Mouse (Mus musculus): ENCODE measurements around the gene Nr2e1. TPM values are rescaled to one million over a fixed set of nuclear protein-coding genes. Genes with fewer than 3 reads are reported as not detected.

Nr2e1 gene
- polyA plus RNA-seq (2016; fragmentation: Nextera tagmentation; extraction: Ambion mirVana), result not detected in 2 replicates

DNA sequence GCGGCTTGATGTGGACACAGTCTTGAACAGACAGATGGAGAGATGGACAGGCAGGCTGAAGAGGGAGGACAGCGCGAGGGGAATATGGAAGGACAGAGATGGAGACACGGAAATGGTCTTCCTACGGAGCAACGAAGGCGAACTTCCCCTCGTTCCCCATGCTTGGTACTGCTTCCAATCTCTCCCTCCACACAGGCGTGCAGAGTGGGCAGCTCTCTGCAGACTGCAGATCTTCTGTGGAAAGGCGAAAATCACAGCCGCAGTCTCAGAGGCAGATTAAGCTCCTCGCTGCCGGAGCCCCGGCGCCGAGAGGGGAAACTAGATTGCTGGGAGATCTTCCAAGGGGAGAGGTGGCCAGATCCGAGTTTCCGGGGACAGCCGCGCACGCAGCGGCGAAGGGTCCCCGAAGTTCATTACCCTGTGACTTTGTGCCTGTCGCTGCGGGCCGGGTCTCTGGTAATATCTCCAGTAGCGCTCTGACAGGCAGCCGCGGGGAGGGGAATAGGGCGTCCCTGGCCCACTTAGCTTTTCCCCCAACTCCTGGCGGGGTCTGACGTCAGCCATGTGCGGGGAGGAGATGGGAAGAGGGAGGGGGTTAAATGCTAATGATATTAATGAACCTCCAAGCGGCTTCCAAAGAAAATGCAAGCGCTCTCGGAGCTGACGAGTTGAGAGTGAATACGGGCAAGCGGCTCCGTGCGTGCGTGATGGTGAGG is at the start of gene Nr2e1, which contains the start of gene Ostm1:
TSS of gene Nr2e1 (minus strand) at position 476 of the 716 bp plus-strand sequence.
TSS of gene Ostm1 (plus strand) at position 666 of the 716 bp plus-strand sequence.
- WGBS, result under 1% methylated on average over 43 of the region's 43 CpGs
- no peak for DNase-seq (ENCODE audit: low spot score)

DNA sequence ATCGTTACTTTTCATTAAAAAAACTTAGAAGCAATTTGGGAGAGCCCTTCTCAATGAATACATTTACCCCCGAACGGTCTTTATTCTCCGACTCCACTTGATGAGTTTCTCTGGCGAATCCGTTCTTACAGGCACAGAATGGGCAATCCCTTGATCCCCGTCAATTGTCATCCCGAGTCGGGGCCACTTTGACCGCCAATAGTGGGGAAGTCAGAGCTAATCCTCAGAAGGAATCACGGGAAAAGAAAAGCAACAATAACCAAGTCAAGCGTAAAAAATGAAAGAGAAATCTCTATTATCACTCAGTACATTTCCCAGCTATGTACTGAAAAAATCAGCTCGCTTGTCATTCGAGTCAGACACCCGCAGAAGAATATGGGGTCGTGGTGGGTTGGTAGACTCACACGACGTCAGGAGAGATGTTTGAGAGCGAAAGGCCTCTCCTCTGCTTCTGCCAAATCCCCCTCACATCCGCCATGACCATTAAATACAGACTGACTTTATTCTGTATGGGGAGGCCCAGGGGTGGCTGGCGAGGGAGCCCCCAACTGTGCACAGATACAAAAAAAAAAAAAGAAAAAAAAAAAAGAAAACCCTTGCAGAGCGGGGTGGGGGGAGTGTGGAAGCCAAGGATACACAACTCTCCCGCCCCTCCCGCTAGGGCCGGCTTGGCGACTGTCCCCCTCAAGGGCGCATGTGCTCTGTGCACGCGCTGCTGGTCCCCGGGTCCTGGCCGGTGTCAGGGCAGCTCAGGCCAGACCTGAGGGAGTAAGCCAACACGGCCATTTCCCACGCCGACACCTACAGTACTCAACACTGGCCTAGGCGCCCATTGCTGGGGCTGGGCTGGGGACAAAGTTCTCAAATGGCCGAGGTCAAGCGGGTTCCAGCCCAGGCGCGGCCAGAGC is 49.3 kb upstream of the Nr2e1 start:
- DNase-seq (ENCODE audit: low spot score), result peak; percentile 61
- H3K27me3 ChIP-seq (ENCODE audit: low read depth, poor library complexity, severe bottlenecking), result peaks cover 100% of the 10 kb centered on the region
- H3K4me1 ChIP-seq, result peaks cover 30% of the 10 kb centered on the region
- under 1% methylated on average over 39 of the region's 39 CpGs for WGBS
- no peaks in the 10 kb centered on the region for H3K36me3 ChIP-seq
- H3K4me3 ChIP-seq, result peak overlapping the region; percentile 39
- H3K27ac ChIP-seq, result no peak overlapping the region
- no peaks in the 10 kb centered on the region for H3K9me3 ChIP-seq (replicated peaks)

More for the DNA sequence above, at the start of gene Nr2e1, which contains the start of gene Ostm1:
- Histone ChIP-seq H3K27me3 (ENCODE audit: low read depth, poor library complexity, severe bottlenecking) (peaks cover 100% of the 10 kb centered on the region), H3K36me3 (no peaks in the 10 kb centered on the region), H3K4me3 (peak within 1 kb of the TSS; percentile 28), H3K27ac (no peak within 1 kb of the TSS), H3K9me3 (replicated peaks) (0 out of 2 replicates have a peak, but pooled peaks cover 4% of the 10 kb centered on the region), H3K4me1 (peaks cover 46% of the 10 kb centered on the region)

GRCm38 (mm10) chr10:42631754-42632452 is 48.5 kb upstream of the Nr2e1 start:
- peaks cover 100% of the 10 kb centered on the region for H3K27me3 ChIP-seq (ENCODE audit: low read depth, poor library complexity, severe bottlenecking)
- DNase-seq (ENCODE audit: low spot score), result peak; percentile 52
- H3K4me3 ChIP-seq, result peak overlapping the region; percentile 27
- no peaks in the 10 kb centered on the region for H3K36me3 ChIP-seq
- no peak overlapping the region for H3K27ac ChIP-seq
- WGBS, result under 1% methylated on average over 42 of the region's 42 CpGs
- no peaks in the 10 kb centered on the region for H3K9me3 ChIP-seq (replicated peaks)
- H3K4me1 ChIP-seq, result peaks cover 30% of the 10 kb centered on the region

DNA sequence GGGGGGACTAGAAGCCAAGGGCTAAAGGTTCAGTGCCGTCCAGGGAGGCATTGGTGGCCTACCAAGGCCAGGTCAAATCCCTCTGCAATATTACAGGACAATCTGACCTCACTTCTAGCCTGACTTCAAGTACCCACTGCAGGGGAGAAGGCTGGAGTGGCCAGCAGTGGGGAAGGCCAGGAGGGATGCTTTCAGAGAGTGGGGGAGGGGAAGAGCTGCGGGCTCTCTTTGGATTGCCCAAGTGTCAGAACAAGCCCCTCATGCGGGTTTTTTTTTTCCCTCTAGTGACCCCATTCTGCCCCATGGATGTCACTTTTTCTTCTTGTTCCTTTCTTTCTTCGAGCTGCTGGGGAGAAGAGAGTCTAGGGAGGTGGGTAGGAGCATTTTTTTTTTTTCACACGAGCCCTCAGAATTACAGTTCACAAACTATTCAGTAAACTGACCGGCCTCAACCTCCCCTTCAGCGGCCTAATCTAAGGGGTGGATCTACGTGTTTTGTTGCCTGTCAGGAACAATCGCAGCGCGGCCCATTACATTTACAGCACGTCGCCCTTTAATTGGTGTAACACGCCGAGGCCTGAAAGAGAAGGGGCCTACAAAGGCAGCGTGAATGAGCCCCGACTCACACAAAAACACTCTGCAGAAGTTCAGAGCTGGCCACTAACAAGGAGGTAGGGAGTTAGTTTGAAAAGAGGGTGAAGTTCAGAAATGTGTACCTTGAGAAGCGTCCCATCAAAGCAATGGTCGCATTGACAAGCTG is 47.3 kb upstream of the Nr2e1 start:
- Histone ChIP-seq H3K4me1 (peaks cover 27% of the 10 kb centered on the region), H3K27ac (no peak overlapping the region), H3K27me3 (ENCODE audit: low read depth, poor library complexity, severe bottlenecking) (peaks cover 100% of the 10 kb centered on the region), H3K9me3 (replicated peaks) (no peaks in the 10 kb centered on the region), H3K36me3 (no peaks in the 10 kb centered on the region), H3K4me3 (no peak overlapping the region)
- peak; percentile 50 for DNase-seq (ENCODE audit: low spot score)
- WGBS, result under 1% methylated on average over 19 of the region's 19 CpGs

DNA sequence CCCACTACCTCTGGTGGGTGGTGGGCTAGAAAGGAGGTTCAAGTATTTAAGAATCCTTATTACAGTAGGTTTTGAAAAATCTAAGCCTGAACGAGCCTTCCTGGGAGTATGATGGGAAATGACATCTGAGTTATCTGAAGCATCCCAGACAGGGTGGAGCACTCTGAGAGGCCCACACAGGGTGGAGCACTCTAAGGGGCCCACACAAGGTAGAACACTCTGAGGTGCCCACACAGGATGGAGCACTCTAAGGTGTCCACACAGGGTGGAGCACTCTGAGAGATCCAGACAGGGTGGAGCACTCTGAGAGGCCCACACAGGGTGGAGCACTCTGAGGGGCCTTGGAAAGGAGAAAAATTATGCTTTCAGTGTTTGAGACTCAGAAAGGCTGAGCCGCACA is 42.5 kb upstream of the Nr2e1 start:
- Histone ChIP-seq H3K36me3 (no peaks in the 10 kb centered on the region), H3K27ac (no peak overlapping the region), H3K9me3 (replicated peaks) (no peaks in the 10 kb centered on the region), H3K27me3 (ENCODE audit: low read depth, poor library complexity, severe bottlenecking) (peaks cover 79% of the 10 kb centered on the region), H3K4me1 (no peaks in the 10 kb centered on the region), H3K4me3 (no peak overlapping the region)
- WGBS, result 90% methylated on average over 2 of the region's 2 CpGs
- no peak for DNase-seq (ENCODE audit: low spot score)

GRCm38 (mm10) chr10:42618291-42618690 is 34.9 kb upstream of the Nr2e1 start:
- no peak for DNase-seq (ENCODE audit: low spot score)
- peaks cover 91% of the 10 kb centered on the region for H3K27me3 ChIP-seq (ENCODE audit: low read depth, poor library complexity, severe bottlenecking)
- no peak overlapping the region for H3K27ac ChIP-seq
- H3K4me1 ChIP-seq, result peaks cover 7% of the 10 kb centered on the region
- 46% methylated on average over 2 of the region's 2 CpGs for WGBS
- no peaks in the 10 kb centered on the region for H3K9me3 ChIP-seq (replicated peaks)
- no peaks in the 10 kb centered on the region for H3K36me3 ChIP-seq
- H3K4me3 ChIP-seq, result no peak overlapping the region

GRCm38 (mm10) chr10:42614766-42615165 is 31.3 kb upstream of the Nr2e1 start:
- 8% methylated on average over 9 of the region's 9 CpGs for whole genome bisulfite sequencing
- no peak for DNase-seq (ENCODE audit: low spot score)

DNA sequence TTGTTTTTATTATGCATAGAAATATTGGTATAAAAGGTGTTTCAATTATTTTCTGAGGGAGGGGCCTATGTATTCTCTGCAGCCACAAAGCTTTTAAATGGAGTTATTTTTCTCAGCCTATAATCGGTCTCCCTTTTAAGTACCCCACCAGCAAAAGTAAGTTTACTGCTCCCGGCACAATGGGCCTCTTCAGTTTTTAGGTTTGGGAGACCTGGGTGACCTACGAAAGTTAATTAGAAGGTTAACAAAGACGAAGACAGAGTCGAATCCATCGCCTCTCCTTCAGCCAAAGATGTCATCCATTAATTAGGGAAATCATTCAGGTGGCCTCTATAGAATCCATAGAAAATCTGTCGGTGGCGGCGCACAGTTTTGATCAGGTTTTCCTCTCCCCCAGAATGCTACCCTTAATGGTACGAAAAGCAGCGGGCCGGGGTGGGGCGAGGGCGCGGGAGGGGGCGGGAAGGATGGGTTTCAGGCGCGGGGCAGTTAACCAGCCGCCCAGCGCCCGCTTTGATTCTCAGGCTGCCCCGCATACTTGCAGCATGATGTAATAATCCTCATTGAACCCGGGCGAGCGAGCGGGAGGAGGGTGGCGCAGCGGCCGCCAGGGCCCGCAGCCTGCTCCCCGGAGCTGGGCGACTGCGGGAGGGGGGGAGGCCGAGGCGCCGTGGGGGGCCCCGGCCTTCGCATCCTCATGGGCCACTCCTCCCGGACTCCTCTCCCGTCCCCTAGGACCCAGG is 30.4 kb upstream of the Nr2e1 start:
- Histone ChIP-seq H3K9me3 (replicated peaks) (no peaks in the 10 kb centered on the region), H3K27me3 (ENCODE audit: low read depth, poor library complexity, severe bottlenecking) (peaks cover 98% of the 10 kb centered on the region), H3K27ac (no peak overlapping the region), H3K4me3 (peak overlapping the region; percentile 46), H3K4me1 (peaks cover 7% of the 10 kb centered on the region), H3K36me3 (no peaks in the 10 kb centered on the region)
- WGBS, result under 1% methylated on average over 40 of the region's 40 CpGs
- DNase-seq (ENCODE audit: low spot score), result peak; percentile 70

More at GRCm38 (mm10) chr10:42614766-42615165, 31.3 kb upstream of the Nr2e1 start:
- peaks cover 7% of the 10 kb centered on the region for H3K4me1 ChIP-seq
- H3K36me3 ChIP-seq, result no peaks in the 10 kb centered on the region
- H3K27me3 ChIP-seq (ENCODE audit: low read depth, poor library complexity, severe bottlenecking), result peaks cover 99% of the 10 kb centered on the region
- no peak overlapping the region for H3K27ac ChIP-seq
- no peak overlapping the region for H3K4me3 ChIP-seq
- H3K9me3 ChIP-seq (replicated peaks), result no peaks in the 10 kb centered on the region

- Histone ChIP-seq H3K27ac (no peak overlapping the region), H3K9me3 (replicated peaks) (no peaks in the 10 kb centered on the region), H3K4me1 (peaks cover 7% of the 10 kb centered on the region), H3K4me3 (no peak overlapping the region), H3K36me3 (no peaks in the 10 kb centered on the region), H3K27me3 (ENCODE audit: low read depth, poor library complexity, severe bottlenecking) (peaks cover 98% of the 10 kb centered on the region)
- 5% methylated on average over 12 of the region's 12 CpGs for WGBS
- no peak for DNase-seq (ENCODE audit: low spot score)
These were observed 29.6 kb upstream of the Nr2e1 start for GRCm38 (mm10) chr10:42613075-42613474.

GRCm38 (mm10) chr10:42606757-42607156 is 23.3 kb upstream of the Nr2e1 start:
- Histone ChIP-seq H3K36me3 (no peaks in the 10 kb centered on the region), H3K9me3 (replicated peaks) (peaks cover 3% of the 10 kb centered on the region; the same call in 1 of the 2 replicates), H3K27ac (no peak overlapping the region), H3K4me3 (no peak overlapping the region), H3K4me1 (no peaks in the 10 kb centered on the region), H3K27me3 (ENCODE audit: low read depth, poor library complexity, severe bottlenecking) (peaks cover 54% of the 10 kb centered on the region)
- WGBS, result 83% methylated on average over 4 of the region's 4 CpGs
- DNase-seq (ENCODE audit: low spot score), result no peak

GRCm38 (mm10) chr10:42604874-42605273 is 21.4 kb upstream of the Nr2e1 start:
- H3K4me3 ChIP-seq, result no peak overlapping the region
- no peaks in the 10 kb centered on the region for H3K4me1 ChIP-seq
- whole genome bisulfite sequencing, result 67% methylated on average over 2 of the region's 2 CpGs

More at GRCm38 (mm10) chr10:42604874-42605273, 21.4 kb upstream of the Nr2e1 start:
- H3K9me3 ChIP-seq (replicated peaks), result peaks cover 3% of the 10 kb centered on the region; the same call in 1 of the 2 replicates
- no peaks in the 10 kb centered on the region for H3K36me3 ChIP-seq
- DNase-seq (ENCODE audit: low spot score), result peak; percentile 47
- H3K27ac ChIP-seq, result no peak overlapping the region
- peaks cover 50% of the 10 kb centered on the region for H3K27me3 ChIP-seq (ENCODE audit: low read depth, poor library complexity, severe bottlenecking)

Data from limb, embryonic 10.5 days (tissue).